Mouse (Mus musculus) B cell, adult 2 months (primary cell): Measurements from ENCODE around the gene Iars2.
A peak's percentile ranks its signal among the peaks of the same experiment; 100 is the strongest.

Experiments
- DNase-seq, 2 experiments: peaks; one replicate each; pipeline ENCODE4 v3.0.0; 2022

Iars2 gene

DNA sequence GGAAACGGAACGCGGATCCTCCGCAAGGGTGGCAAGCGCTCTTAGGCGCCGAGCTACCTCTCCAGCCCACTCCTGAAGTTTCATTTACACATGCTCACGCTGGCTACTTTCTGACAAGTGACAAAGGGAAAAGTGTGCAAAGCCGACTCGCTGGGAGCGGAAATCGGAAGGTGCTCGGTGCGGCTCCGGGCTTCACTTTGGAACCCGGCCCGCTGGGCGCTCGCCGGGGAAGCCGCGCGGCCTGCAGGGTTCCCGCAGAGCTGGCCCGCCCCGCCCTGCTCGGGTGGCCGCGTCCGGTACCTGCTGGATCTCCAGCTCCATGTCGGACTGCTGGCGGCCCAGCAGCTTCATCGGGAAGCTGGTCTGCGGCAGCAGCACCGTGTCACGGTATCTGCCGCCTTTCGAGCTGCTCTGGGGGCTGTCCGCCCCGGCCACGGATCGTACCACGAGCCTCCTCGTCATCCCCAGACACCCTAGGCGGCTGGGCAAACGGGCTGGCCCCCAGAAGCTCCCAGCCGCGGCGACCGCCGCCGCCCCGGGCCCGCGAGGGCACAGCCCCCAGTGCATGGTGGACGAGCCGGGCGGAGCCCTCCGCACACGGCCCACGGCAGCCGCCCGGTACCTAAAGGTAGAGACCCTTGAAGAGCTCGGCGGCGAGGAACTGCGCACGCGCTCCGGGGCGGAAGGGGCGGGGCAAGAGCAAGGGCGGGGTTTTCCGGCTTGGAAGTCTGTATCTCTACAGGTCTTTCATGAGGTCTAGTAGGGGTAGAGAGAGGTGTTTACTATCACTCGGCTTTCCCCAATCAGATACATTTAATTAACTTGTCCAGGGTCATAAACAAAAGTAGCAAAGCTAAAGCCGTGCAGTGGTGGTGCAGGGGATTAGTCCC is at the start of gene Iars2:
Iars2 (minus strand) TSS at position 676 of the 890 bp plus-strand sequence.
- peak; percentile 96 for DNase-seq

GRCm38 (mm10) chr1:185377429-185377828 is 48.2 kb upstream of the Iars2 start:
- no peak for DNase-seq

DNA sequence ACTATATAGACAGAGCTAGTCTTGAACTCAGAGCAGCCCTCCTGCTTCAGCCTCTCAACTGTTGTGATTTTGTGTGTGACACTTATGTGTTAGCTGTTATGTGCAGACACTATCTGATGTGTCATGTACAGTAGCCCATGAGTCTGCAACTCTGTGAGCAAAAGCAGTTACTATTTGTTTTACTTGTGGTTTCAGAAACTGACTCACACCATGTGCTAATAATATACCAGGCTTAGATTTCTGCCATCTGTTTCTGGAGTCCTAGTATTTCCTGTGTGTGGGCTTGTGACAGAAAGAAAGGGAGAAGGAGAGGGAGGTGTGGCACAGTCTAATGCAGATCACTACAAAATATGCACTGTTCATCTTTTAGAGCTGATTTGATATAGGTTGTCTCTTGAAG is 47.2 kb upstream of the Iars2 start:
- no peak for DNase-seq

GRCm38 (mm10) chr1:185369979-185370378 is 40.8 kb upstream of the Iars2 start:
- no peak for DNase-seq

DNA sequence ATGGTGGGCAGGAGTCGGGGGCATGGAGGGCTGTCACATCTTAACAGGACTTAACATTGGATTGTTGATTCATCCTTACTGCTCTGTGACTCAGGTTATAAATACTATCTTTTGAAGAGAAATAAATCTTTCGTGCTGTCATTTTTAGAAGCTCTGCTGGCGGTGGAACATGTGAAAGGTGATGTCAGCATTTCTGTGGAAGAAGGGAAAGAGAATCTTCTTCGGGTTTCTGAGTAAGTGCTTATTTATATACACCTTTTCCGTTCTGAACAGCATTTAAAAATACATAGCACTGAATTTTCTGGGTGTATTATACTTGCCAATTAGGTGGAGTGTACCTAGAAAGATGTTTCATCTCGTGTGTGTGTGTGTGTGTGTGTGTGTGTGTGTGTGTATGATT is 38.2 kb upstream of the Iars2 start:
- DNase-seq = no peak

DNA sequence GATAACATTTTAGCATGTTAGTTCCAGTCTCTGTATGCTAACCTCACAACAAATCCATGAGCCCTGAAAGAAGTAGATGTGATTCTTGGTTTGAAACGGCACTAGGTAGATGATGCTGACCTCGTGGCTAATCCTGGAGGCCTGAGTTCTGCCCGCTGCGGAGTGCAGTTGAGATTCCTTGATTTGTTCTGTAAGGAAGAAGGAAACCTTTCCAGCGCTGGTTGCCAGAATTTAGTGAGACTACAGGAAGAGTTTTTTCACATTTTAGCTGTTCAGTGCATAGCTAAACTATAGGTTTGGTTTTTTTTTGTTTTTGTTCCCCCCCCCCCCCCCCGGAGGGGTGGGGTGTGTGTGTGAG is 35.0 kb upstream of the Iars2 start:
- DNase-seq = no peak

GRCm38 (mm10) chr1:185363526-185364182 is 34.5 kb upstream of the Iars2 start:
- DNase-seq = peak in 1 of 2 experiments; percentile 21

- peak; percentile 99 for DNase-seq
Observed at GRCm38 (mm10) chr1:185362677-185363520, 33.7 kb upstream of the Iars2 start, which contains the start of gene Eprs. Eprs (plus strand) TSS chr1:185363044.

DNA sequence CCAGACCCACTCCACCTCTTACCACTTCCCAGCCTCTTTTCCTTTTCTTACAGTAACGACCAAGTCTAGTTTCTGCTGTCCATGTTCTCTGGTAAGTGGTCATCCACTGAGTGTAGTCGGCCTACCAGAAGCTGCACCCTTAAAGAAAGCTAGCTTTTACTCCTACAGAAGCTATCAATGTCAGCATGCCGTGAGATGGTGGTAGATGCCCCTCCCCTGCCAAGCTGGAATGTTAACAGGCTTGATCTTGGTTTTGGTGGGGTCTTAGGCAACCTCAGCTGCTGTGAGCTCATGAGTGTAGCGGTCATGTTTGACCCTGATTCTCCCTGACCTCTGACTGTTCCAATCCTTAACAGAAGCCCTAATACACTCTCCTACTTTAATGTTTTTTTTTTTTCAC is 29.0 kb upstream of the Iars2 start:
- no peak for DNase-seq

DNA sequence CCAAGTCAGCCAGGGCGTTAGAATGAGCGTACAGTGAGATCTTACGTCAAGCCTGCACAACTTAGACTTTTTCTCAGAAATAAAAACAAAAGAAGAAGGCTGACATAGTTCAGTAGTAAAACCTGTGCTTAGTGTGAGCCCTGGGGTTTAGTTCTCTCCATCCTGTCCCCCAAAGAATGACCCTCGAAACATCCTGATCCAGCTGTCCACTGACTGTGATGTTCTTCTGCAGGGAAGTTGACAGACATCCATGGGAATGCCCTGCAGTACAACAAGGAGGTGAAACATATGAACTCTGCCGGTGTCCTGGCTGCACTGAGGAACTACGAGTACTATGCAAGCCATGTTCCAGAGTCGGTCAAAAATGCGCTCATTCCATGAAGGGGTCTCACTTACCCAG is 27.1 kb upstream of the Iars2 start:
- no peak for DNase-seq

DNA sequence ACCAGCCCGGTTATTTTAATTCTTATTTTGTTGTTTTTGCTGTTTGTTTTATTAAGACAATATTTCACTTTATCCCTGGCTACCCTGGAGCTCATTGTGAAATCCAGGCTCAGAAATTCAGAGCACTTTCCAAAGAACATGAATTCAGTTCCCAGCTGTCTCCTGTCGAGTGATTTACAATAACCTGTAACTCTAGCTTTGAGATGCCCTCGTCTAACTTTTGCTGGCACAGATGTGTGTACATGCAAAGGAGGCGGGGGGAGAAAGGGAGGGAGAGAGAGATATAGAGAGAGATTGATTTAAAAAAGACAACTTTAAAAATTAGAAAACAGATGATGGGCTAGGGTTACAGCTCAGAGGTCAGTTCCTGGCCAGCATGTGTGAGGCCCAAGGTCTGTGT is 25.5 kb upstream of the Iars2 start:
- DNase-seq = no peak

GRCm38 (mm10) chr1:185353351-185353750 is 24.2 kb upstream of the Iars2 start:
- no peak for DNase-seq

DNA sequence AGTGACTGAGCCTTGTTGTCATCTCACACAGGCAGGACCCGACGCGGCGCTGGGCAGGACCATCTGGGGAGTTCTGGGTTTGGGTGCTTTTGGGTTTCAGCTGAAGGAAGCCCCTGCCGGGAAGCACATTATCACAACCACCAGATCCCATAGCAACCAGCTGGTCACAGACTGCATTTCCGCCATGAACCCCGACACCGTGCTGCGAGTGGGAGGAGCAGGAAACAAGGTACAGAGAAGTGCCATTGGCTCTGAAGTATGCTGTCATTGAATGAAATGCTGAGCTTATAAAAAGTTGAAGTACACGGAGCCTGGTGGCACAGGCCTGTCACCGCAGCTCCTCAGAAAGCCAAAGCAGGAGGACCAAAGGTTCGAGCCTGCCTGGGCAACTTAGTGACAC is 23.0 kb upstream of the Iars2 start:
- DNase-seq = no peak

DNA sequence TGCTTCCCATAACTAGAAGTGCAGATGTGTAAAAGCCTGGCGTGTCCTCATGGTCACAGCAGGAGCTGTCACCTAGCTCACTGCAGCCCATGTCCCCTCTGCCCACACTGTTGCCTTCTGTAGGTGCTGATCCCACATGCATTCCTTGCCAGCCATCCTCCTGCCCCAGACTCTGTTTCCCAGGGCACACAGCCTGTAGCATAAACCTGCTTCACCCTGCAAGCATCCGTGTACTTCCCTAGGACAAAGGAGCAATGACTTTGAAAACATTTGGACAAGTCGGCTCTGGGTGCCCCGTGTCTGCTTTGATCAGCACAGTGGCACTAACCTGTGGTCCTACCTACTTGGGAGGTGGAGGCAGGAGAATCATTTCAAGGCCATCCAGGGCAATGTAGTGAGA is 21.4 kb upstream of the Iars2 start:
- no peak for DNase-seq

- DNase-seq = no peak
Observed at GRCm38 (mm10) chr1:185349741-185350140, 20.5 kb upstream of the Iars2 start.

- DNase-seq = no peak
Observed at GRCm38 (mm10) chr1:185346188-185346587, 17.0 kb upstream of the Iars2 start.

GRCm38 (mm10) chr1:185343422-185343821 is 14.2 kb upstream of the Iars2 start:
- no peak for DNase-seq

- DNase-seq = no peak
Observed at GRCm38 (mm10) chr1:185342441-185342840, 13.2 kb upstream of the Iars2 start.

DNA sequence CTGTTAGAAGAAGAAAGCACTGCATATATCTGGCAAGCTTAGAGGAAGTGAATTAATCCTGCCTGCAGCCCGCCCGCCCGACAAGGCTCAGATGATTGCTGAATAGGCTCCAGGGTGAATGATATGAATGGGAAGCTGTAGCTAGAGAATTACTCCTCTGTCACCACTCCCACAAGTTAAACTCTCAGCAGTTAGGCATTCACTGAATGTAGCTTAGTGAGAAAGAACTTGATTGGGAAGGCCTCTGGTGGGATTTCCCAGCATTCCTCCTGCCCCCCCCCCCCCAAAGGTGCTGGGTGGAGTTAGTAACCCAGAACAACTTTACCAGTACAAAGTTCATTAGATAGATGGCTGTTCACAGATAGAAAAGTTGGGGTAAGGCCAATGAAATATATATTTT is 7.3 kb upstream of the Iars2 start:
- DNase-seq = no peak

GRCm38 (mm10) chr1:185335231-185335765 is 6.1 kb upstream of the Iars2 start:
- DNase-seq = no peak

GRCm38 (mm10) chr1:185334136-185334535 is 4.9 kb upstream of the Iars2 start:
- no peak for DNase-seq

- no peak for DNase-seq
Observed at GRCm38 (mm10) chr1:185333651-185334050, 4.5 kb upstream of the Iars2 start.

DNA sequence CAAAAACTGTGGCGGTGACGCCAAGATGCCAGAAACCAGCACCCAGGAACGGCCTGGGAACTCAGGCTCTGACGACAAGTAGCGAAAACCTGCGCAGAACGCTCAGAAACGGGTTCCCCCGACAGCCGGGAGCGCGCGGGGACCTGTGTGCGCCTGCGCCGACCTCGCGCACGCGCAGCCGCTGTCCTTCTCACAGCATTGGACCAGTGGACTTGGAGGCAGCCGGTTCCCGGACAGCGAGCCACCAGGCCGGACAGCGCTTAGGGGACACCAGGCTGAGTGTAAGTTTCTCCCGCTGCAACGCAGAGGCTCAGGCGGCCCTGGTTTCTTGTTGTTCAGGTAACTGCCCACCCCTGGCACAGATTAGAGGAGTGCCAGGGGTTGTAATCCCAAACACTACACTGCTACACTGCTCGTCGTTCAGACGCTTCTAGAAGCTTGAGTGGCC is 2.8 kb upstream of the Iars2 start, which contains the start of gene Bpnt1:
Bpnt1 (plus strand) TSS at position 167 of the 448 bp plus-strand sequence.
- DNase-seq = peak; percentile 81 to 83
